Mouse (Mus musculus) urinary bladder, postnatal 4 days (tissue): ENCODE data around the gene Gm2035.
"Not testable (repeated sequence)": the region's sequence is repeated elsewhere in the genome, so short reads cannot be mapped to it uniquely, and the experiment has no call there.

ENCODE experiments used
- DNase-seq, 2 experiments: peaks; one replicate each; pipeline ENCODE4 v3.0.0; 2021 to 2022; ENCODE audit warnings: low spot score in 2 of 2

The Gm2035 gene

GRCm38 (mm10) chr12:87919721-87920120 lies at the start of gene Gm2035:
Gene Gm2035, minus strand, starts transcription at chr12:87919857.
- not testable (repeated sequence) for DNase-seq

- not testable (repeated sequence) for DNase-seq
Measured at GRCm38 (mm10) chr12:87953780-87954179, 34.1 kb upstream of the Gm2035 start, which contains the start of gene Gm2042. Gene Gm2042, plus strand, starts transcription at chr12:87954080.

GRCm38 (mm10) chr12:87895070-87895469 lies 24.6 kb downstream of the Gm2035 start, which contains the start of gene Gm2022:
Gene Gm2022, plus strand, starts transcription at chr12:87895370.
- not testable (repeated sequence) for DNase-seq

- not testable (repeated sequence) for DNase-seq
Measured at GRCm38 (mm10) chr12:87873772-87874171, 45.9 kb downstream of the Gm2035 start, which contains the start of gene Gm2016. Gene Gm2016, plus strand, starts transcription at chr12:87874072.
